Mouse (Mus musculus) liver, embryonic 14.5 days (tissue): ENCODE data around the gene 9230102O04Rik. TPM values are rescaled to one million over a fixed set of nuclear protein-coding genes. Genes with fewer than 3 reads are reported as not detected.

ENCODE experiments used
- ATAC-seq: fragments of 200-750 bp; cut with Nextera tagmentation; 2 replicates; pipeline ENCODE4 v1.8.0; 2017; ENCODE audit warnings: moderate number of reproducible peaks, mild to moderate bottlenecking, moderate library complexity; ENCODE audit not compliant: insufficient read depth
- DNase-seq, 3 experiments: peaks; one replicate each; pipeline ENCODE4 v3.0.0-alpha.2; 2012 to 2013; ENCODE audit warnings: low read depth in 3 of 3, low spot score in 3 of 3
- H3K27ac ChIP-seq: fragments of 300-500 bp; sonication (generic); 2 replicates; pipeline ENCODE4 v1.5.1; 2014; ENCODE audit warnings: moderate library complexity, mild to moderate bottlenecking, control low read depth, inconsistent platforms
- H3K27me3 ChIP-seq: fragments of 300-500 bp; sonication (generic); 2 replicates; pipeline ENCODE4 v1.6.1; 2014; ENCODE audit warnings: mild to moderate bottlenecking, low read length, moderate library complexity; ENCODE audit not compliant: control insufficient read depth, insufficient read depth
- H3K36me3 ChIP-seq: fragments of 300-500 bp; sonication (generic); replicated peaks from 2 replicates; pipeline ENCODE4 v1.6.1; 2014; ENCODE audit warnings: low read depth; ENCODE audit not compliant: control insufficient read depth, insufficient read depth
- H3K4me1 ChIP-seq, 2 experiments: fragments of 200-500 bp in 1 of 2; fragments of 300-500 bp in 1 of 2; sonication (generic) in 1 of 2; replicated peaks; 2 replicates each; pipeline ENCODE4 v1.6.1; 2012 to 2014; ENCODE audit warnings: antibody characterized with exemption in 1 of 2, inconsistent platforms in 1 of 2, low read length in 1 of 2; ENCODE audit not compliant: control insufficient read depth in 2 of 2, insufficient read depth in 2 of 2
- H3K4me2 ChIP-seq: fragments of 300-500 bp; sonication (generic); 2 replicates; pipeline ENCODE4 v1.6.1; 2014; ENCODE audit warnings: low read depth, mild to moderate bottlenecking, control low read depth, moderate library complexity
- H3K4me3 ChIP-seq, 2 experiments: fragments of 200-500 bp in 1 of 2; fragments of 300-500 bp in 1 of 2; sonication (generic) in 1 of 2; 2 replicates each; pipeline ENCODE4 v1.5.1; 2012 to 2014; ENCODE audit warnings: low read depth in 2 of 2, low read length in 2 of 2, mild to moderate bottlenecking in 2 of 2, control low read depth in 1 of 2, inconsistent platforms in 1 of 2, moderate library complexity in 1 of 2; ENCODE audit not compliant: insufficient read depth in 1 of 2
- H3K9ac ChIP-seq: fragments of 300-500 bp; sonication (generic); replicated peaks from 2 replicates; pipeline ENCODE4 v1.6.1; 2014; ENCODE audit warnings: mild to moderate bottlenecking, control low read depth, moderate library complexity
- H3K9me3 ChIP-seq: fragments of 300-500 bp; sonication (generic); 2 replicates; pipeline ENCODE4 v1.6.1; 2016; ENCODE audit warnings: low read length, mixed read lengths; ENCODE audit not compliant: control insufficient read depth
- CTCF ChIP-seq: IDR thresholded peaks from 2 replicates; pipeline ENCODE4 v1.5.1; 2016; ENCODE audit warnings: antibody characterized with exemption, low read depth, control low read depth
- EP300 ChIP-seq: IDR thresholded peaks from 2 replicates; pipeline ENCODE4 v1.6.1; 2016; ENCODE audit warnings: antibody characterized with exemption, low read depth
- WGBS: fragments of 180-500 bp; shearing (Covaris S2); extraction: QIAGEN DNeasy Blood & Tissue Kit; methylation state at CpG from one replicate; pipeline ENCODE4 v1.1.7; 2014; ENCODE audit not compliant: insufficient replicate concordance; 5-methylcytosine and 5-hydroxymethylcytosine counted together
- polyA plus RNA-seq, 2 experiments: library from polyadenylated mRNA; depleted of rRNA in 1 of 2; stranded (reverse) in 1 of 2; unstranded in 1 of 2; fragments of >200 nt; fragmentation: Nextera tagmentation in 1 of 2; extraction: Ambion mirVana in 1 of 2; gene quantifications; 2 replicates each; pipeline versions ENCODE4 v1.2.1 to v1.2.3; 2012 to 2014

9230102O04Rik gene
- not detected in 2 replicates for polyA plus RNA-seq (2012; rRNA removed)
- not detected in 2 replicates for polyA plus RNA-seq (2014; fragmentation: Nextera tagmentation; extraction: Ambion mirVana)

GRCm38 (mm10) chr2:9888913-9889650, at the start of gene 9230102O04Rik:
Gene 9230102O04Rik, minus strand, starts transcription at chr2:9889540.
- DNase-seq (no peak), ATAC-seq (peak; percentile 64)
- under 1% methylated on average over 30 of the region's 30 CpGs for whole genome bisulfite sequencing
- no peak within 1 kb of the TSS for H3K9ac ChIP-seq
- H3K9me3 ChIP-seq, result no peaks in the 10 kb centered on the region
- H3K4me3 ChIP-seq, result peak within 1 kb of the TSS; percentile 25 to 56
- H3K36me3 ChIP-seq, result no peaks in the 10 kb centered on the region
- peaks cover 94% of the 10 kb centered on the region for H3K27me3 ChIP-seq
- peaks cover 0 to 4% of the 10 kb centered on the region in 2 experiments; a peak in 2 of 4 replicates for H3K4me1 ChIP-seq
- TF ChIP-seq CTCF, result peak; percentile 65
- no peak for TF ChIP-seq EP300
- no peak within 1 kb of the TSS for H3K27ac ChIP-seq
- H3K4me2 ChIP-seq, result peak within 1 kb of the TSS; percentile 61

GRCm38 (mm10) chr2:9935965-9936364, 46.6 kb upstream of the 9230102O04Rik start:
- no peaks in the 10 kb centered on the region for H3K9me3 ChIP-seq
- no peaks in the 10 kb centered on the region for H3K36me3 ChIP-seq
- H3K4me3 ChIP-seq, result no peak overlapping the region
- TF ChIP-seq EP300 (no peak), CTCF (no peak)
- H3K27me3 ChIP-seq, result no peaks in the 10 kb centered on the region
- WGBS, result 44% methylated on average over 1 of the region's 1 CpGs
- no peak overlapping the region for H3K27ac ChIP-seq
- no peak for DNase-seq
- no peak for ATAC-seq
- no peak overlapping the region for H3K4me2 ChIP-seq
- H3K9ac ChIP-seq, result no peak overlapping the region
- no peaks in the 10 kb centered on the region for H3K4me1 ChIP-seq

- no peak for TF ChIP-seq CTCF
- no peak for TF ChIP-seq EP300
- no peak for DNase-seq
- no peaks in the 10 kb centered on the region for H3K9me3 ChIP-seq
- no peak for ATAC-seq
- no peak overlapping the region for H3K27ac ChIP-seq
- H3K4me1 ChIP-seq, result no peaks in the 10 kb centered on the region; a peak in 1 of 4 replicates
- H3K27me3 ChIP-seq, result no peaks in the 10 kb centered on the region
- no peak overlapping the region for H3K4me2 ChIP-seq
- H3K36me3 ChIP-seq, result no peaks in the 10 kb centered on the region
- WGBS, result 58% methylated on average over 4 of the region's 4 CpGs
- no peak overlapping the region for H3K4me3 ChIP-seq
- no peak overlapping the region for H3K9ac ChIP-seq
Measured at GRCm38 (mm10) chr2:9926905-9927283, 37.6 kb upstream of the 9230102O04Rik start.

GRCm38 (mm10) chr2:9926194-9926904, 37.0 kb upstream of the 9230102O04Rik start:
- no peaks in the 10 kb centered on the region for H3K9me3 ChIP-seq
- no peaks in the 10 kb centered on the region; a peak in 1 of 4 replicates for H3K4me1 ChIP-seq
- H3K36me3 ChIP-seq, result no peaks in the 10 kb centered on the region
- ATAC-seq (no peak), DNase-seq (no peak)
- no peak overlapping the region for H3K9ac ChIP-seq
- H3K27me3 ChIP-seq, result no peaks in the 10 kb centered on the region
- H3K4me3 ChIP-seq, result no peak overlapping the region
- 31% methylated on average over 7 of the region's 7 CpGs for WGBS
- no peak overlapping the region for H3K27ac ChIP-seq
- H3K4me2 ChIP-seq, result peak overlapping the region; percentile 22; the same call in 1 of the 2 replicates
- no peak for TF ChIP-seq EP300
- no peak for TF ChIP-seq CTCF
